Mouse (Mus musculus) lung, embryonic 14.5 days (tissue): Measurements from ENCODE around the gene Smim5. TPM values are rescaled to one million over a fixed set of nuclear protein-coding genes. Genes with fewer than 3 reads are reported as not detected.

Source experiments
- ATAC-seq: fragments of 200-750 bp; cut with Nextera tagmentation; 2 replicates; pipeline ENCODE4 v1.8.0; 2017; ENCODE audit warnings: mild to moderate bottlenecking, moderate TSS enrichment, moderate library complexity; ENCODE audit not compliant: insufficient read depth
- DNase-seq: peaks from one replicate; pipeline ENCODE4 v3.0.0-alpha.2; 2015
- H3K27ac ChIP-seq: fragments of 300-500 bp; sonication (generic); 2 replicates; pipeline ENCODE4 v1.5.1; 2014; ENCODE audit warnings: low read depth, mild to moderate bottlenecking, moderate library complexity
- H3K27me3 ChIP-seq: fragments of 300-500 bp; sonication (generic); 2 replicates; pipeline ENCODE4 v1.6.1; 2014; ENCODE audit warnings: low read length, control low read depth; ENCODE audit not compliant: insufficient read depth
- H3K36me3 ChIP-seq: fragments of 300-500 bp; sonication (generic); 2 replicates; pipeline ENCODE4 v1.6.1; 2014; ENCODE audit warnings: control low read depth; ENCODE audit not compliant: insufficient read depth
- H3K4me1 ChIP-seq: fragments of 300-500 bp; sonication (generic); 2 replicates; pipeline ENCODE4 v1.6.1; 2014; ENCODE audit warnings: antibody characterized with exemption, control low read depth; ENCODE audit not compliant: insufficient read depth
- H3K4me2 ChIP-seq: fragments of 300-500 bp; sonication (generic); 2 replicates; pipeline ENCODE4 v1.6.1; 2014; ENCODE audit warnings: mild to moderate bottlenecking
- H3K4me3 ChIP-seq: fragments of 300-500 bp; sonication (generic); 2 replicates; pipeline ENCODE4 v1.5.1; 2014; ENCODE audit warnings: low read depth, low read length
- H3K9ac ChIP-seq: fragments of 300-500 bp; sonication (generic); 2 replicates; pipeline ENCODE4 v1.6.1; 2014
- H3K9me3 ChIP-seq: fragments of 300-500 bp; sonication (generic); 2 replicates; pipeline ENCODE4 v1.6.1; 2016; ENCODE audit warnings: low read depth, low read length, control low read depth
- CTCF ChIP-seq: IDR thresholded peaks from 2 replicates; pipeline ENCODE4 v1.5.1; 2016; ENCODE audit warnings: antibody characterized with exemption, low read depth
- WGBS: fragments of 180-500 bp; shearing (Covaris S2); extraction: QIAGEN DNeasy Blood & Tissue Kit; methylation state at CpG from one replicate; pipeline ENCODE4 v1.1.7; 2014; 5-methylcytosine and 5-hydroxymethylcytosine counted together
- polyA plus RNA-seq: library from polyadenylated mRNA; unstranded; fragments of >200 nt; fragmentation: Nextera tagmentation; extraction: Ambion mirVana; gene quantifications from 2 replicates; pipeline ENCODE4 v1.2.1, GENCODE M21; 2014

Gene Smim5
- polyA plus RNA-seq, 1 experiment from 2014 or later, result 1.9 TPM

DNA sequence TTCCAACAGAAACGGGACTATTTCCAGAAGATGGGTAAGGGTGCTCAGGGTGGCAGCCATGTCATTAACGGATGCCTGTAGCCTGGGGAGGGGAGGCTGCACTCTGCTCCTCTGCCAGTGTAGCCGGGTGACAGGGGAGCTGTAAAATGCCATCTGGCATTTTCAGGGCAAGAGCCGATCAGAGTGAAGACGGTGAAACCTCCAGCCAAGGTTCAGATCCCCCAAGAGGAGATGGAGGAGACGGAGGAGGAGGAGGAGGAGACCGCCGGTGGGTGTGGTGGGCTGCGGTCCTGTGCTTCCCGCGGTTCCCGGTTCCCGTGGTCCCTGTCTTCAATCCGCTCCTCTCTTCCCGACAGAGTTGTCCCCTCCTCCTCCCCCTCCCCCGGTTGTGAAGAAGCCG lies 16.5 kb upstream of the Smim5 start:
- no peak overlapping the region for H3K27ac ChIP-seq
- H3K27me3 ChIP-seq, result no peaks in the 10 kb centered on the region; the same call in 1 of the 2 replicates
- no peak overlapping the region for H3K4me3 ChIP-seq
- ATAC-seq (no peak), DNase-seq (no peak)
- no peaks in the 10 kb centered on the region for H3K9me3 ChIP-seq
- H3K4me1 ChIP-seq, result no peaks in the 10 kb centered on the region
- no peaks in the 10 kb centered on the region for H3K36me3 ChIP-seq
- no peak overlapping the region for H3K4me2 ChIP-seq
- H3K9ac ChIP-seq, result no peak overlapping the region
- no peak for TF ChIP-seq CTCF
- WGBS, result 25% methylated on average over 17 of the region's 17 CpGs

DNA sequence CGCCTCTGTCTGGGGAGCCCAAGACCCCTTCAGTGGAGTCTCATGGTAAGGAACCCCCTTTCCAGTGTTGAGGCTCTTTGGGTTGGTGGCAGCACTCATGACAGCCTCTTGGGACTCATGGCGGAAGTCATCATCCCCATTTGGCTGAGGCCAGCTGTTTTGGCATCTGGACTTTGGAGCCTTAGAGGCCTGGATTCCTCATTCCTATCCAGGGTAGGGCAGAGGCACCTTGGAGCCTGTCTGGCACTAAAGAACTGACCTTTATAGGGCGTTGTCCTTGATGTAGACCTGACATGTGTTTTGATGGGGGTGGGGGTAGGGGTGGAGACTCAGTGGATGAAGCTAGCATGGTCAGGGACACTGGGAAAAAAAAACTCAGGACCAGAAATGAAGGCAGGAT lies 15.4 kb upstream of the Smim5 start:
- no peaks in the 10 kb centered on the region for H3K36me3 ChIP-seq
- no peaks in the 10 kb centered on the region; the same call in 1 of the 2 replicates for H3K27me3 ChIP-seq
- no peak overlapping the region for H3K9ac ChIP-seq
- no peak overlapping the region for H3K4me3 ChIP-seq
- ATAC-seq (no peak), DNase-seq (no peak)
- no peak overlapping the region for H3K27ac ChIP-seq
- WGBS, result 91% methylated on average over 3 of the region's 3 CpGs
- no peaks in the 10 kb centered on the region for H3K4me1 ChIP-seq
- H3K4me2 ChIP-seq, result no peak overlapping the region
- H3K9me3 ChIP-seq, result no peaks in the 10 kb centered on the region
- TF ChIP-seq CTCF, result no peak

DNA sequence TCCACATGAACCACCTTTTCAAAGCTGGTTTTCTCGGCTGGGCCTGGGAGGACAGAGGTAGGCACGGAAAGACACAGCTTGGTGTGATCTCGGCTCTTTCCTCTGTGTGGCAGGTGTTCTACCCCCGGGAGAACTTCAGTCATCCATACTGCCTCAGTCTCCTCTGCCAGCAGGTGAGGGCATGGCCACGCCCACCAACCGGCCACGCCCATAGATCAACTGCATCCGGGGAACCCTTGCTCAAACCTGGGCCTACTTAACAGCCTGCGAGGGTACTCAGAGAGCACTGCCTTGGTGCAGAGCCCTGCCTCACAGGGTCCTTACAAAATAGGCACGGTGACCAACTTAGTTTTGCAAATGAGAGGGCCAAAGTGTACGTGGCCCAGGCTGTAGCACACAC lies 14.5 kb upstream of the Smim5 start:
- DNase-seq (no peak), ATAC-seq (no peak)
- H3K9ac ChIP-seq, result no peak overlapping the region
- H3K36me3 ChIP-seq, result no peaks in the 10 kb centered on the region
- H3K4me1 ChIP-seq, result no peaks in the 10 kb centered on the region
- no peak for TF ChIP-seq CTCF
- no peak overlapping the region for H3K4me3 ChIP-seq
- WGBS, result 61% methylated on average over 11 of the region's 11 CpGs
- no peak overlapping the region for H3K27ac ChIP-seq
- H3K9me3 ChIP-seq, result no peaks in the 10 kb centered on the region
- H3K4me2 ChIP-seq, result no peak overlapping the region
- H3K27me3 ChIP-seq, result no peaks in the 10 kb centered on the region; the same call in 1 of the 2 replicates

DNA sequence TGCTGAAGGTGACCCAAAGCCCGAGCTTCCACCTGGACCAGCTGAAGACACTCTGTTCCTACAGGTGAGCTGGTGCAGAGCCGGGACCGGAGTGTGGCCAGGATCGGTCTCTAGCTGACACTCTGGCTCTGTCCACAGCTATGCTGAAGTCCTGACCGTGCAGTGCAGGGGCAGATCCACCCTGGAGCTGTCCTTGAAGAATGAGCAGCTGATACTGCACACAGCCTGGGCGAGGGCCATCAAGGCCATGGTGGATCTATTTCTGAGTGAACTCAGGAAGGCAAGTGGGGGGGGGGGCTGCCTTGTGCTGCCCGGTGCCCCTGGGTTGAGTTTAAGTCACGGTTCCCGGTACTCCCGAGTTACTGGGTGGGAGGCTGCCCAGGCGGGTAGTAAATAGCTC lies 13.3 kb upstream of the Smim5 start:
- H3K4me2 ChIP-seq, result no peak overlapping the region
- 87% methylated on average over 11 of the region's 11 CpGs for WGBS
- H3K4me3 ChIP-seq, result no peak overlapping the region
- H3K27me3 ChIP-seq, result no peaks in the 10 kb centered on the region; the same call in 1 of the 2 replicates
- DNase-seq (no peak), ATAC-seq (no peak)
- no peaks in the 10 kb centered on the region for H3K9me3 ChIP-seq
- no peaks in the 10 kb centered on the region for H3K4me1 ChIP-seq
- no peak overlapping the region for H3K9ac ChIP-seq
- H3K36me3 ChIP-seq, result no peaks in the 10 kb centered on the region
- no peak overlapping the region for H3K27ac ChIP-seq
- TF ChIP-seq CTCF, result no peak

DNA sequence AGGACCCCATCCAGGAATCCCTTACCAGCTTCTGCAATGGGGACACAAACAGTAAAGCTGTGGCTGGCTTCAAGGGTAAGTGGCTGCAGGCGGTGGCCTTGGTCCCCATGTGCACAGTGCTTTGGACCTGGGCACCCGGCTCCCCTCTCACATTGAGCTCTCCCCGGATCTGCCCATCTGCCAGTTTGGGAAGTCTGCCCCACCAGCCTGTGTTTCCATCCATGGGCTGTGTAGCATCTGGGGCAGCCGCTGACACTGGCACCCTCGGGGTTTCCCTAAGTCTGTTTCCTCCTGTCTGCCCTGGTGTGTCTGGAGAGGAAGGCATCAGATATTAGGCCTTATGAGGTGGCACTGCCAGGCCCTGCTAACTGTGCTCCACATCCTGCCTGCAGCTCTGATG lies 11.7 kb upstream of the Smim5 start:
- DNase-seq, result no peak
- no peaks in the 10 kb centered on the region for H3K9me3 ChIP-seq
- H3K36me3 ChIP-seq, result peaks cover 7% of the 10 kb centered on the region; the same call in 1 of the 2 replicates
- H3K4me3 ChIP-seq, result no peak overlapping the region
- no peaks in the 10 kb centered on the region for H3K4me1 ChIP-seq
- 84% methylated on average over 5 of the region's 5 CpGs for WGBS
- no peak for TF ChIP-seq CTCF
- no peak overlapping the region for H3K27ac ChIP-seq
- H3K27me3 ChIP-seq, result no peaks in the 10 kb centered on the region
- H3K9ac ChIP-seq, result no peak overlapping the region
- H3K4me2 ChIP-seq, result no peak overlapping the region
- no peak for ATAC-seq

DNA sequence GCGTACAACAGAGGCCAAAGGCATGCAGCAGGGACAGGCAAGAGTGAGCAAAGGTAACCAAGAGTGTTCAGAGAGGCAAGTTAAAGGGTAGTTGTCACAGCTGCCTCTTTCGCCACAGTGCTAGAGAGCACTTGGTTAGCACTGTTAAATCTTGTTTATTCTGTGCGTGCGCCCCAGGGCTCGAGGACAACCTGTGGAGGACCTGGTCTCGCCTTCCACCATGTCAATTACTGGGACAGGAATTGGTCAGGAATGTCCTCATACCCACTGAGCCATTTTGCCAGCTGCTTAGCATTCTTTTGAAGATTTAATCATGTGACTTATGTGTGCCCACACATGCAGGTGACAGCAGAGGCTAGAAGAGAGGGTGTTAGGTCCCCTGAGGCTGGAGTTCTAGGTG lies 10.6 kb upstream of the Smim5 start:
- Histone ChIP-seq H3K4me3 (no peak overlapping the region), H3K27me3 (no peaks in the 10 kb centered on the region), H3K4me2 (no peak overlapping the region), H3K9ac (no peak overlapping the region), H3K27ac (no peak overlapping the region), H3K36me3 (peaks cover 15% of the 10 kb centered on the region; the same call in 1 of the 2 replicates), H3K9me3 (no peaks in the 10 kb centered on the region), H3K4me1 (no peaks in the 10 kb centered on the region)
- no peak for TF ChIP-seq CTCF
- DNase-seq (no peak), ATAC-seq (no peak)
- 60% methylated on average over 6 of the region's 6 CpGs for WGBS

DNA sequence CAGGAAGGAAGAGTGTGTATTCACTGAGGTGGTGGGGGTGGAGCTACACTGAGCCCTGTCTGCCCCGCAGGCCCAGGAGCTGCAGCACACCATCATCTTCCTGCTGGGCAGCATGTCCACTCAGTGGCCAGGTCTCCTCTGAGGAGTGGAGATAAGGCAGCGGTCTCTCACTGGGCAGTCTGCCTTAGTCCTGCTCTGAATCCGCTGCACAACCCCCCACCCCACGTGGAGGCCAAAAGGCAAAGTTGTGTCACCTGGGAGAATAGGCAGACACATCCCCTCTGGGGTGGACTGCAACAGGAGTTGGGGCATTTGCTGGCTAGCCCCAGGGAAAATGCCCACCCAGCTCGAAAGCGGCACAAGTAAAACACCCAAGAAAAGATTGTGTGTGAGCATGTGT lies 7.6 kb upstream of the Smim5 start:
- DNase-seq, result no peak
- H3K9me3 ChIP-seq, result no peaks in the 10 kb centered on the region
- H3K27ac ChIP-seq, result no peak overlapping the region
- H3K4me2 ChIP-seq, result no peak overlapping the region
- no peaks in the 10 kb centered on the region for H3K4me1 ChIP-seq
- no peak overlapping the region for H3K4me3 ChIP-seq
- H3K36me3 ChIP-seq, result peaks cover 31% of the 10 kb centered on the region
- H3K9ac ChIP-seq, result no peak overlapping the region
- TF ChIP-seq CTCF, result no peak
- ATAC-seq, result no peak
- no peaks in the 10 kb centered on the region for H3K27me3 ChIP-seq
- WGBS, result 48% methylated on average over 6 of the region's 6 CpGs

DNA sequence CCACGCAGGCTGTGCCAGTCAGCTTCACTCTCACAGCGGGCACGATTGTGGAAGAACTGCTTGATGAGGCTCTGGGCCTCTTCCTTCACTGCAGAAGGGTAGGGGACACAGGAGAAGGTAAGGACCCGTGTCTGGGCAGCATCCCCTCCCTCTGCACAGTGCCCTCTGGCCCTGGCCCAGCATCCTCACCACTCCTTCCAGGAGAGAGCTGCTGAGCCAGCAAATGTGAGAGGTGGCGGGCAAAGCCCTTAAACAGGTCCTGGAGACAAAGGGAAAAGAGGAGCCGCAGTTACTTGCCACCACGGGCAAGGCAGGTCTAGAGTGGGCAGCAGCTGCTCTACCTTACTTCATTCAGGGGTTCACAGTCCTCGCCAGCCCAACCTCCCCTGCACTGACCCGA lies 6.7 kb upstream of the Smim5 start:
- peaks cover 34% of the 10 kb centered on the region for H3K36me3 ChIP-seq
- H3K27ac ChIP-seq, result no peak overlapping the region
- H3K9me3 ChIP-seq, result no peaks in the 10 kb centered on the region
- H3K4me1 ChIP-seq, result no peaks in the 10 kb centered on the region
- no peak overlapping the region for H3K4me3 ChIP-seq
- ATAC-seq (no peak), DNase-seq (no peak)
- no peak for TF ChIP-seq CTCF
- no peaks in the 10 kb centered on the region for H3K27me3 ChIP-seq
- WGBS, result 80% methylated on average over 9 of the region's 9 CpGs
- no peak overlapping the region for H3K9ac ChIP-seq
- no peak overlapping the region for H3K4me2 ChIP-seq
